Mouse (Mus musculus): ENCODE measurements at regions not wholly inside any gene's neighbourhood (a gene's known extent, or its start where the extent isn't known, plus 50 kb on each side); places are given as distances from the start of the nearest gene placed in this dataset.

DNA sequence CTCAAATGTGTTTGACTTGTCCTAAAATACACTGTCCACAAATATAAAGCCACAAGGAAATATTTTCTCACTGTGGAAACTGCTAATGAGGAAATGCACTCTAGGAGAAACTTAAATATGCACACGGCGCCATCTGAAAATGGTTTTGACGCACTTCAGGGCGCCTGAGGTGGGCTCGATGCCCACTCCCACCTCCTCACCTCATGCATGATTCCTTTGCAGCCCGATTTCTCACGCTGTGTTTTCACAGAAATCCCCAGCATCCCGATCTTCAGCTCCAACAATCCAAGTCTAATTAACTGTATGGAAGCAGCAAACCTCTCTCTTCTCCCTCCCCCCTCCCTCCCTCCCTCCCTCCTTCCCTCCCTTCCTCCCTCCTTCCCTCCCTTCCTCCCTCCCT, 92.5 kb upstream of the Plcz1 start:
- no peak for TF ChIP-seq POLR2A (IDR thresholded peaks at IDR 0.05; ENCODE audit: control insufficient read depth, low read depth, low read length)
- TF ChIP-seq CTCF (IDR thresholded peaks at IDR 0.05; ENCODE audit: control insufficient read depth, insufficient read depth, insufficient replicate concordance, low read depth, low read length) = no peak

Data from testis, adult 2 months (tissue).